Mouse (Mus musculus) forebrain, embryonic 14.5 days (tissue): ENCODE measurements around the gene Lsm8. TPM values are rescaled to one million over a fixed set of nuclear protein-coding genes. Genes with fewer than 3 reads are reported as not detected.
A peak's percentile ranks its signal among the peaks of the same experiment; 100 is the strongest.
"Not testable (repeated sequence)": the region's sequence is repeated elsewhere in the genome, so short reads cannot be mapped to it uniquely, and the experiment has no call there.

Experiments
- ATAC-seq: fragments of 200-750 bp; cut with Nextera tagmentation; 2 replicates; pipeline ENCODE4 v1.8.0; 2017; ENCODE audit warnings: mild to moderate bottlenecking, moderate library complexity
- DNase-seq: peaks from one replicate; pipeline ENCODE4 v3.0.0-alpha.2; 2015; ENCODE audit warnings: low spot score
- H3K27ac ChIP-seq: fragments of 300-500 bp; sonication (generic); 2 replicates; pipeline ENCODE4 v1.5.1; 2014; ENCODE audit warnings: low read depth, mild to moderate bottlenecking, control low read depth, low read length, moderate library complexity
- H3K27me3 ChIP-seq: fragments of 300-500 bp; sonication (generic); replicated peaks from 2 replicates; pipeline ENCODE4 v1.6.1; 2014; ENCODE audit warnings: low read length, control low read depth, mixed read lengths; ENCODE audit not compliant: control insufficient read depth, insufficient read depth
- H3K36me3 ChIP-seq: fragments of 300-500 bp; sonication (generic); 2 replicates; pipeline ENCODE4 v1.6.1; 2014; ENCODE audit warnings: low read length, control low read depth; ENCODE audit not compliant: control insufficient read depth, insufficient read depth
- H3K4me1 ChIP-seq: fragments of 300-500 bp; sonication (generic); 2 replicates; pipeline ENCODE4 v1.6.1; 2014; ENCODE audit warnings: antibody characterized with exemption, low read length, control low read depth; ENCODE audit not compliant: control insufficient read depth, insufficient read depth
- H3K4me2 ChIP-seq: fragments of 300-500 bp; sonication (generic); 2 replicates; pipeline ENCODE4 v1.6.1; 2014; ENCODE audit warnings: mild to moderate bottlenecking, control low read depth, low read length
- H3K4me3 ChIP-seq: fragments of 300-500 bp; sonication (generic); 2 replicates; pipeline ENCODE4 v1.5.1; 2014; ENCODE audit warnings: low read depth, low read length, control low read depth
- H3K9ac ChIP-seq: fragments of 300-500 bp; sonication (generic); 2 replicates; pipeline ENCODE4 v1.6.1; 2014; ENCODE audit warnings: mild to moderate bottlenecking, low read length, control low read depth, moderate library complexity
- H3K9me3 ChIP-seq: fragments of 300-500 bp; sonication (generic); replicated peaks from 2 replicates; pipeline ENCODE4 v1.6.1; 2016; ENCODE audit warnings: low read length, control low read depth, mixed read lengths; ENCODE audit not compliant: control insufficient read depth
- WGBS: fragments of 180-500 bp; shearing (Covaris S2); extraction: QIAGEN DNeasy Blood & Tissue Kit; methylation state at CpG from one replicate; pipeline ENCODE4 v1.1.7; 2014; 5-methylcytosine and 5-hydroxymethylcytosine counted together
- polyA plus RNA-seq: library from polyadenylated mRNA; unstranded; fragments of >200 nt; fragmentation: Nextera tagmentation; extraction: Ambion mirVana; gene quantifications from 2 replicates; pipeline ENCODE4 v1.2.1, GENCODE M21; 2014

Gene Lsm8
- polyA plus RNA-seq: 154 and 194 TPM in 2 replicates

- Histone ChIP-seq H3K4me2 (peak within 1 kb of the TSS; percentile 66), H3K9me3 (no peaks in the 10 kb centered on the region), H3K9ac (peak within 1 kb of the TSS; percentile 92), H3K4me1 (peaks cover 11% of the 10 kb centered on the region), H3K36me3 (peaks cover 21% of the 10 kb centered on the region), H3K4me3 (peak within 1 kb of the TSS; percentile 76), H3K27ac (peak within 1 kb of the TSS; percentile 90), H3K27me3 (no peaks in the 10 kb centered on the region)
- peak; percentile 98 for DNase-seq
- peak; percentile 100 for ATAC-seq
- WGBS: 1% methylated on average over 37 of the region's 37 CpGs
These were observed at the start of gene Lsm8 for GRCm38 (mm10) chr6:18848051-18848701. TSS of gene Lsm8 (plus strand) at chr6:18848579.

GRCm38 (mm10) chr6:18800869-18801511 lies 47.4 kb upstream of the Lsm8 start:
- ATAC-seq (no peak), DNase-seq (no peak)
- Histone ChIP-seq H3K27me3 (no peaks in the 10 kb centered on the region), H3K4me1 (0 out of 2 replicates have a peak, but pooled peaks cover 2% of the 10 kb centered on the region), H3K36me3 (no peaks in the 10 kb centered on the region), H3K9me3 (no peaks in the 10 kb centered on the region), H3K27ac (no peak overlapping the region), H3K9ac (no peak overlapping the region), H3K4me3 (no peak overlapping the region), H3K4me2 (no peak overlapping the region)
- WGBS: 91% methylated on average over 2 of the region's 2 CpGs

GRCm38 (mm10) chr6:18812623-18813022 lies 35.8 kb upstream of the Lsm8 start:
- H3K36me3 ChIP-seq: no peaks in the 10 kb centered on the region
- no peak for DNase-seq
- H3K9me3 ChIP-seq: no peaks in the 10 kb centered on the region
- no peak overlapping the region for H3K9ac ChIP-seq
- no peaks in the 10 kb centered on the region for H3K4me1 ChIP-seq
- H3K27ac ChIP-seq: no peak overlapping the region
- H3K4me3 ChIP-seq: no peak overlapping the region
- 19% methylated on average over 1 of the region's 1 CpGs for WGBS
- no peak overlapping the region for H3K4me2 ChIP-seq
- no peak for ATAC-seq
- no peaks in the 10 kb centered on the region for H3K27me3 ChIP-seq

- Histone ChIP-seq H3K27ac (no peak overlapping the region), H3K4me3 (no peak overlapping the region), H3K27me3 (no peaks in the 10 kb centered on the region), H3K4me1 (no peaks in the 10 kb centered on the region), H3K36me3 (no peaks in the 10 kb centered on the region), H3K9me3 (no peaks in the 10 kb centered on the region), H3K9ac (no peak overlapping the region), H3K4me2 (no peak overlapping the region)
- ATAC-seq (no peak), DNase-seq (no peak)
- 78% methylated on average over 2 of the region's 2 CpGs for WGBS
These were observed 32.8 kb upstream of the Lsm8 start for GRCm38 (mm10) chr6:18815606-18816005.

GRCm38 (mm10) chr6:18819343-18819742 lies 29.0 kb upstream of the Lsm8 start:
- Histone ChIP-seq H3K27ac (no peak overlapping the region), H3K4me2 (no peak overlapping the region), H3K9me3 (no peaks in the 10 kb centered on the region), H3K9ac (no peak overlapping the region), H3K4me1 (no peaks in the 10 kb centered on the region), H3K36me3 (no peaks in the 10 kb centered on the region), H3K27me3 (no peaks in the 10 kb centered on the region), H3K4me3 (no peak overlapping the region)
- WGBS: 10% methylated on average over 4 of the region's 4 CpGs
- DNase-seq (peak; percentile 85), ATAC-seq (peak; percentile 58)

GRCm38 (mm10) chr6:18820246-18820645 lies 28.1 kb upstream of the Lsm8 start:
- ATAC-seq (no peak), DNase-seq (no peak)
- Histone ChIP-seq H3K27ac (no peak overlapping the region), H3K9ac (no peak overlapping the region), H3K9me3 (no peaks in the 10 kb centered on the region), H3K27me3 (no peaks in the 10 kb centered on the region), H3K4me2 (no peak overlapping the region), H3K4me1 (no peaks in the 10 kb centered on the region), H3K36me3 (no peaks in the 10 kb centered on the region), H3K4me3 (no peak overlapping the region)
- 77% methylated on average over 4 of the region's 4 CpGs for WGBS

- H3K4me3 ChIP-seq: no peak overlapping the region
- no peak for ATAC-seq
- H3K9me3 ChIP-seq: no peaks in the 10 kb centered on the region
- WGBS: 81% methylated on average over 1 of the region's 1 CpGs
- no peak overlapping the region for H3K27ac ChIP-seq
- H3K27me3 ChIP-seq: no peaks in the 10 kb centered on the region
- no peaks in the 10 kb centered on the region for H3K36me3 ChIP-seq
- DNase-seq: no peak
- H3K9ac ChIP-seq: no peak overlapping the region
- H3K4me1 ChIP-seq: no peaks in the 10 kb centered on the region
- no peak overlapping the region for H3K4me2 ChIP-seq
These were observed 25.6 kb upstream of the Lsm8 start for GRCm38 (mm10) chr6:18822812-18823211.

DNA sequence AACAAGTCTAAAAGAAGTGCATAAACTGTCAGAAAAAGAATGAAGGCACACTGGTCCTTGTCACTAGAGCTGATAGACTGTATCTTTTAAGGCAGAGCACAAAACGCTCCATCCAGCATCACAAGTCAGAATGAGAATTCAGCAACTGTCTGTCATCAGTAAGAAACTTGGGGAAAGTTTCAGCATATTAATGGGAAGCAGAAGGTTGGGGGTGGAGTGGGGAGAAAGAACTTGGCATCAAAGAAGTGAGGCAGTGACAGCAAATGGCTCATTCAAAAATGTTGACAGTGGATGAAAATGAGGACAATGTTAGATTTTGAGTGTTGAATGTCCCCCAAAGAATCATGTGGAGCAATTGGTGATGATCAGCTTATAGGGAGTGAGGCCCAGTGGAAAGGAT lies 15.4 kb upstream of the Lsm8 start:
- H3K4me3 ChIP-seq: no peak overlapping the region
- H3K4me2 ChIP-seq: no peak overlapping the region
- ATAC-seq (no peak), DNase-seq (no peak)
- H3K27me3 ChIP-seq: no peaks in the 10 kb centered on the region
- no peaks in the 10 kb centered on the region for H3K36me3 ChIP-seq
- WGBS: 83% methylated on average over 1 of the region's 1 CpGs
- no peaks in the 10 kb centered on the region for H3K4me1 ChIP-seq
- H3K9ac ChIP-seq: no peak overlapping the region
- no peak overlapping the region for H3K27ac ChIP-seq
- H3K9me3 ChIP-seq: no peaks in the 10 kb centered on the region

DNA sequence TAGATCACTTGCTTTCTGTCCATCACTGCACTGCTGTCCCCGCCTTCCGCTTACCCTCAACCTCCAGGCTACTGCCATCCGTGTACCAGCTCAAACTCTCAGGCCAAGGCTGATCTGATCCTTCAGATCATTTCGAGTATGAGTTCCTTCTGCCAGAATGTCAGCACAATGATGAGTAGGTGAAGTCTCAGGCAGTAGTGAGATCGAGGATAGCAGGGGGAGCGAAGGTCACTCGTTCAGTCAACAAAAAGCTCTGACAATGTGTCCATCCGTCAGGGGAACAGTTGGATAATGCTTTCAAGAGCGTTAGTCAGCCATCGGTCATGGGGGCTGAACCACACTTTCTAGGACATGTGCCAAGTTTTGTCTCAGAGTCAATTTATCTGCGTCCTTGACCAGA lies 3.9 kb upstream of the Lsm8 start:
- not testable (repeated sequence) for ATAC-seq, H3K4me2 ChIP-seq, H3K4me1 ChIP-seq, H3K9me3 ChIP-seq, H3K36me3 ChIP-seq, H3K4me3 ChIP-seq, DNase-seq, H3K27ac ChIP-seq, H3K27me3 ChIP-seq, H3K9ac ChIP-seq
- WGBS: 92% methylated on average over 4 of the region's 11 CpGs
